Mouse (Mus musculus): ENCODE results near the gene Olfr1283.
"Not testable (repeated sequence)": the region's sequence is repeated elsewhere in the genome, so short reads cannot be mapped to it uniquely, and the experiment has no call there.

Olfr1283 gene

DNA sequence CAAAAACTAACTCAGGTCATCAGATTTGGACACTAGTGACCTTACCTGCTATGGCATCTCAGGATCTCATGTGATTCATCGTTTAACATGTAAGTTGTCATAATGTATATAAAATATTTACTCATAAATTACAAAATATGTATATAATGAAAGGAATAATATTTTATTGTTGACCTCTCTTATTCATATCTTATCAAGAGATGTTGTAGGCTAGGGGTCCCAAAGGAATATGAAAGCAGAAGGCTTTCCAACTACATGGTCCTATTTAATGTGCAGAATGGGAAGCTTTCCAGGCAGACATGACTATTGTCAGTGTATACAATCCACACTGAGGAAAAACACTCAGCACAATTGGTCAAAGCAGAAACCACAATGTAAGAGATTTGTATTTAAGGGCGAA is at the start of gene Olfr1283:
Gene Olfr1283 (plus strand): TSS at position 301 of the 400 bp plus-strand sequence.
- no peak for DNase-seq (ENCODE audit: low read depth, low spot score)

DNA sequence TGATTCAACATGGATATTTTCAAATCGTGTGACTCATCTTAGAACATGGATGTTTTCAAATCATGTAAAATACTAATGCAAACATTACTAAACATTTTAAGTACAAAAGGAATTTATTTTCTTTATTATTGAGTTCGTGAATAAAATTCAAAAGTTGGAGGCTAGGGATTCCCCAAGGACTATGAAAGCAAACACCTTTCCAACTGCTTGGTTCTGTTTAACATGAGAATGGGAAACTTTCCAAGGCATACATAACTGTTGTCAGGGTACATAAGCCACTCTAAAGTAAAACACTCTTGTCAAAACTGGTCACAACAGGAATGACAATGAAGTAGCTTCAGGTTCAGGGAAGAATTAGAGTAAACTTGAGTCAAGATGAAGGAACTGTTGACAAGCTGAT is 40.4 kb upstream of the Olfr1283 start, which contains the start of gene Olfr1281:
Gene Olfr1281 (plus strand): TSS at position 301 of the 400 bp plus-strand sequence.
- DNase-seq (ENCODE audit: low read depth, low spot score), result no peak

DNA sequence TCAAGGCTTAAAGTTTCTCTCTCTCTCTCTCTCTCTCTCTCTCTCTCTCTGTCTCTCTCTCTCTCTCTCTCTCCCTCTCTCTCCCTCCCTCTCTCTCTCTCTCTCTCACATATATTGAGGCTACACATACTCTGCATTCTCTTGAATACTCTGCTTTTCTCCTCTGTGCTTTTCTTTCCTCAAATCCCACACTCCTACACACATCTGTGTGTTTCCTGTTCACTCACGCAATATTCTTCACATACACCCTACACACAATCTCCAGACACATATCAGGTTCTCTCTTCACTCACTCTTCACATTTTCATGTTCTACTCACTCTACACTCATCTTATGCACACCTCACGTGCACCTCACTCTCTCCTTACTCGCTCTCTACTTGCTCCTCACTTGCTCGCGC is 32.9 kb upstream of the Olfr1283 start:
- not testable (repeated sequence) for DNase-seq (ENCODE audit: low read depth, low spot score)

DNA sequence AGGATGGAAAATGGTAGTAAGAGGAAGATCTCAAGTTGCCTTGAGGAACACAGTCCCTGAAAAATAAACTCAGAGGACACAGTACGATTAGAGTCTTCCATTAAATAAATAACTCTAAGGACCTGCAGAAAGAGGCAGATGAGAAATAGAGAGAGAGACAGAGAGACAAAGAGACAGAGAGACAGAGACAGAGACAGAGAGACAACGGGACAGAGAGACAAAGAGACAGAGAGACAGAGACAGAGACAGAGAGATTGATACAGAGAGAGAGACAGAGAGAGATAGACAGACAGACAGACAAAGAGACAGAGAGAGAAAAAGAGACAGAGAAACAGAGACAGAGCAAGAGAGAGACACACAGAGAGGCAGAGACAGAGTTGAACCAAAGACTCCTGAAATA is 30.6 kb upstream of the Olfr1283 start, which contains the start of gene Olfr1282:
Gene Olfr1282 (minus strand): TSS at position 101 of the 400 bp plus-strand sequence.
- DNase-seq (ENCODE audit: low read depth, low spot score), result no peak

DNA sequence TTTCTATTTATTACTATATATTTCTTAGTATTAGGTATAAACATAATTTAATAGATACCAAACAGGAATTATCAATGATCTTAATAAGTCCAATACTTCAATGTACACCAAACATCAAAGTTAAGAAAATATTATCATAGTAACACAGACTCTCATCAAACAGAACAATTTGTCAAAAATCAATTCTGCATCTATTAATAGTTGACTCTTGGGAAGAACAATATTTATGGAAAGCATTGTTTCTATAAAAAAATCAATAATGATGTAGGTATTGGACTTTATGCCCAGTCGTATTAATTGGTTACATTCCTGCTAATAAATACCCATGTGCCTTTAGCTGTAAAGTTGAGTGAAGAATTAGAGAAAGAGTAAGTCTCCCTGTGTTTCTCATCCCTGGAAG is 8.6 kb downstream of the Olfr1283 start, which contains the start of gene Olfr1284:
Gene Olfr1284 (plus strand): TSS at position 301 of the 400 bp plus-strand sequence.
- no peak for DNase-seq (ENCODE audit: low read depth, low spot score)

All from CD4-positive, CD25-positive, alpha-beta regulatory T cell, adult 2 months (primary cell).